Mouse (Mus musculus) cerebellum, postnatal 4 days (tissue): ENCODE measurements around the gene Fndc3b.

Source experiments
- DNase-seq, 2 experiments: peaks; one replicate each; pipeline ENCODE4 v3.0.0; 2022; ENCODE audit warnings: low spot score in 2 of 2, mixed read lengths in 1 of 2

Fndc3b gene

DNA sequence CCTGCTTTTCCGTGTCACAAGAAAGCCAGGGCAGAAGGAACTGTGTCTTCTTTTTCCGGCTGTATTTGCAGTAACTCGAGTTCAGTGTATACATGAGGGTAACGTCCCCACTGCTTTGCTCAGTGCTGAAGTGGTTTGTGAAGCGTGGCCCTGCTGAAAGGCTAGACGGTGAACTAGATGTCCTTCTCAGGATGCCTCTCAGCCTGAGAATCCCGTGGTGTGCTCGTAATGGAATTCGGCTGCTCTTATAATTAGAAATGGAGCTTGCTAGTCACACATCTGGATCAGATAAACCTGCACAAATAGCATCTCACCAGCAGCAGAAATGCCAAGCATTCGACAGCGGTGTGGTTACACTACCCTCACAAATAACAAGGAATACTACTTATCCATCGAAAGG is 40.7 kb downstream of the Fndc3b start:
- no peak for DNase-seq

DNA sequence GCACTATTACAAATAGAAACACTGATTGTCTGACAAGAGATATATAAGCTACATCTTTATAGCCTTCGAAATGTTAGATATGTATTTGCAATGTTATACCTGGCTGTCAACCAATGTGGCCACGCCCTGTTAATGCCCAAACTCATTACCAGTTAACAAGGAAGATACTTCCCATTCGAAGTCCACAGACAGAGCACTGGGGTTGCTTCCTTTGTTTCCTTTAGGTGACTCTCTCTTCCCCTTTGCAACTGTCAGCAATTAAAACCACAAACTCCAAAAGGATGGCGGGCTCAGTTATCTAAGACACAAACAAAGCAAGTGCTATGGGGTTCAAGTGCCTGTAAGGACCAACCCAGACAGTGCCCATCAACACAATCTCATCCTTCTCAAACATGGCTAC is 43.8 kb downstream of the Fndc3b start:
- no peak for DNase-seq

DNA sequence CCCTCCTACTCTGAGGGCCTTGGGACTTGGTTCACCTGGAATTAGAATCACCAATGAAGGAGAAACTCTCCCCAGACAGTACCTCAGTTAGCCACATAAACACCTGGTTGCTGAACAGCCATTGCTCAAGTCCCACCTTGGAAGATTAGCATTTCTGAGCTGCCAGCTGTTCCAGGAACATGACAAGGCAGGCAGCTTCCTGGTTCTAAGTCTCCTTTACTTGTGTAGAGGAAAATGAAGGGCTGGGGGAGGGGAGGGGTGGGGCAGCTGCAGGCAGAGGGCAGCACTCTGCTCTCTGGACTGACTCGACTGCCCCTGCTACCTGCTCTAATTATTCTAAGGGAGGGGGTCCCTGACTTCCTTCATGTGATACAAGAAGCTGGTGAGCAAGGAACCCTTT is 45.8 kb downstream of the Fndc3b start:
- no peak for DNase-seq

GRCm38 (mm10) chr3:27663221-27663620 is 47.9 kb downstream of the Fndc3b start:
- no peak for DNase-seq

- no peak for DNase-seq
Observed at GRCm38 (mm10) chr3:27658198-27658763, 52.8 kb downstream of the Fndc3b start.

- DNase-seq = no peak
Observed at GRCm38 (mm10) chr3:27656764-27657390, 54.2 kb downstream of the Fndc3b start.

- DNase-seq = no peak
Observed at GRCm38 (mm10) chr3:27655673-27656072, 55.4 kb downstream of the Fndc3b start.

GRCm38 (mm10) chr3:27655042-27655441 is 56.1 kb downstream of the Fndc3b start:
- no peak for DNase-seq

DNA sequence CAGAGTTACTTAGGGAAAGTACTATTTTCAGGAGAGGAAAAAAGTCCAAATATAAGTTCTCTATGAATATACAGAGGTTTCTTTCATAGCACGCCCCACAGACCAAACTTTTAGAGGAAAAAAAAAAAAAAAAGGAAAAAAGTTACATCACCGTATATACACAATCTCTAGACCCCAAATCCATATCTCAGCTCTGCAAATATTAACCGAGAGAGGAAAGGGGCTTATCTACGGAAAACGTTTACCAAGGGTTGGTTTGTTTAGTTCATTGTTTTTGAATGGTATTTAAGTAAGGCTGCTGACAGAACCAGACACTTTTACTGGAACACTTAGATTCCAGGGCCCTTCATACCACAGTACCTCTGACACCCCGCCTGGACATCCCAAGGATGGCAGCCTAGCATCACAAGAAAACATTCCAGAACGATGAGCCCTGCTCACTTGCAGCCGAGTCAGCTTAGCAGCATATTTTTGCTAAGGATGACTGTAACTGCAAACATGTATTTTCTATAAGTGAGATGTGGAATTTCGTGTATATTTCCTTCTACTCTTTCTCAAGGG is 58.6 kb downstream of the Fndc3b start:
- DNase-seq = no peak

DNA sequence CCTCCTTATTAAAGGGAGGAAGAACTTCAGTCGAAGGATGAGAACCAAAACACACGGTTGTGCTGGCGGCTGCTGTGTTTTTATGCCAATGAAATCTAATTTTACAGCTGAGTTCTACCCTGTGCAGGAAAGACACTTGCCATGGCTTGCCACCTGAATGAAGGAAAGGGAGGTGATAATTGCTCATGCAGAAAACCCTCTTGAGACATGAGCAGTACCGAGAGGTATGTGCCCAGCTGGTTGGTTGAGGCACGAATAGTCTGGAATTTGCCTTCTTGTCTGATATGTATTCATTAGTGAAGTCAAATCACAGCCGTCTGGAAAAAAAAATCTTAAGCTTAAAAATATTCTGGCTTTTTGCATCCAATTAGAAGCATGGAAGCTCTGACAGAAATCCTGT is 59.4 kb downstream of the Fndc3b start:
- no peak for DNase-seq

DNA sequence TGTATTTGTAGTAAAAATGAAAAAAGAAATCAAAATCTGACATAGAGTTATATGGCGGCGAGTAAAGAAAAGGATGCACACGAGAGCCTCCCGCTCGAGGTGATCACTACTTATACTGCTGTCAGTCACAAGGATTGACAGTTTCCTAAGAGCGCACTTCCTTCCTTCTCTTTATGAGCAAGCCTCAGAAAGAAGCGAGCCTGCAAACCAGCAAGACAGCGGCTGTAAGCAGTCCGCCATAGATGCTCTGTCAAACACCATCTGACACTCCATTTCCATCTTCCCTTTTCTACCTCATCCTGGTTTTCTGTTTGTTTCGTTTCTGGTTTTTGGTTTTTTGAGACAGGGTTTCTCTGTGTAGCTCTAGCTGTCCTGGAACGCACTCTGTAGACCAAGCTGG is 61.0 kb downstream of the Fndc3b start:
- DNase-seq = no peak

- DNase-seq = no peak
Observed at GRCm38 (mm10) chr3:27649316-27649715, 61.8 kb downstream of the Fndc3b start.

- DNase-seq = no peak
Observed at GRCm38 (mm10) chr3:27642381-27642780, 68.7 kb downstream of the Fndc3b start.

- DNase-seq = no peak
Observed at GRCm38 (mm10) chr3:27639701-27640100, 71.4 kb downstream of the Fndc3b start.

DNA sequence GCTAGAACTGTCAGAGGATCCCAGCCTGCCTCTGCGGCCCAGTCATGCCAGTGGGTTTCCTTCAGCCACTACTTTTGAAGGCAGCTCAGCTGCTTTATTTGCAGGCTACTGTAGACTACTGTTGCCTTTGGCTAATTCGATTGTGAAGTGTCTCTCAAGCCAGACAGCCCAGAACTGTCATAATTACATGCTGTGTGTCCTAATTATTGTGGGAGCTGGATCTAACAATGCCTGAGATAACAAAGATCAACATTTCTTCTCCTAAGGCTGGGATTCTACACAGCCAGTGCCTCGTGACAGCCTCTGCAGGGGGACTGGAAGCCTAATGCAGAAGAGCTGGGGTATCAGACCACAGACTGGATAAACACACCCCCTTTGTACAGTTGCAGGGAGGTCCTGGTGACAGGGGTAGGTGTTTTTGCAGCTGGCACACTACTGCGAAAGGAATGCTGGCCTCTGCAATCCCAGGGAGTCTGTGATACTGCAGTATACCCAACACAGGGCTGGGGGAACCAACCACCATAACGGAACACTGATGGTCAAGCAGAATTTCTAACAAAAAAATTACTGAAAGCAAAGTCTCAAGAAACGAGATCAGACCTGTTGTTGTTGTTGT is 74.0 kb downstream of the Fndc3b start:
- DNase-seq = no peak

GRCm38 (mm10) chr3:27635776-27636175 is 75.3 kb downstream of the Fndc3b start:
- DNase-seq = no peak

DNA sequence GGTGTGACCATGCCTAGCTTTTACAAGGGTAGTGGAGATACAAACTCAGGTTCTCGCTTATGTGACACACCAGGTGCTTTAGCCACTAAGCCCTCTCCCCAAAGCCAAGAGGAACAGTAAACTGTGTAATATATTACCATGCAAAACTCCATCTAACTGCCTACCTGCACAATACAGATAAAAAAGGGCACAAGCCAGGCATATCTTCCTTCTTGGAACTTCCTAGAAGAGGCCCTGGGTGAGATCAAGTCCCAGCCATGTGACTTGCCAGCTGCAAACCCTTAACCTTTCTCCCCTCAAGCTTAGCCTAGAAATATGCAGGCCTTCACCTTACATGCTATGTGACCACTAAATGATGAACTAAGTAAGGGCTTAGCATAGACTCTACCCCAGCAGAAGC is 78.2 kb downstream of the Fndc3b start:
- DNase-seq = no peak

- DNase-seq = peak in 1 of 2 experiments; percentile 22
Observed at GRCm38 (mm10) chr3:27631112-27631511, 80.0 kb downstream of the Fndc3b start.

DNA sequence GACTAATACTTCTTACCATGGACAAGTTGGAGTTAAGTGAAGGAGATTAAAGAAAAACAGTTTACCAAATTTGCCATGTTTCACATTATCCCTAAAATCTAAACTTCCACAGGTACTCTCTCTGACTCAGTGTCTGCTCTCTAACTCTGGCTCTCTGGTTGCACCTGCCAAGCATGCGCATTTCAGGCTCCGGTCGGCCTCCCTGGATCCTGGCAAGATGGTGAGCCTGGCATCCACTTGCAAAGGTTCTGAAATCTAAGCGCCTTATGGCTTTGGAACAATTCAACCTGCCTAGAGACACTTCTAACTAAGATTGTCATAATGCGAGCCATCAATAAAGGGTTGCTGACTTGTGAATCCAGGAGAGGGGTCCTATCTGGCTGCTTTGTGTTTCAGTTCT is 81.4 kb downstream of the Fndc3b start:
- DNase-seq = no peak

GRCm38 (mm10) chr3:27626301-27626700 is 84.8 kb downstream of the Fndc3b start:
- no peak for DNase-seq

DNA sequence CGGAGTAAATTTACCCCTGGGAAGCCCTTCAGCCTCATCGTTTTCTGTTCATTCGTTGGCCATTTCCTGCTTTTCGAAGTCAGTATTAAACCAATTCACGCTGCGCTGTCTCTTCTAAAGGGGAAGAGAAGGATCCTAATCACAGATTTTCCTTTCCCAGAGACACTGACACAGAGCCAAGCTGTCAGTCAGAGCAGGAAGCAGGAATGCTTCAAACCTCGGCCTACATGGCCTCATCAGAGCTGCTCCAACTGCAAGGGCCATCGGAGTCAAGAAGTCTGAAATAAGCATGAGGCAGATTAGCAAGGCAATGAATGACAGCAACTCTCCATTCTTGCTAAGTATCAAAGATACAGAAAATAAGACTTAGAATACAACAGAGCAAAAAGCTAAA is 85.5 kb downstream of the Fndc3b start:
- no peak for DNase-seq

GRCm38 (mm10) chr3:27624974-27625591 is 86.0 kb downstream of the Fndc3b start:
- DNase-seq = no peak

DNA sequence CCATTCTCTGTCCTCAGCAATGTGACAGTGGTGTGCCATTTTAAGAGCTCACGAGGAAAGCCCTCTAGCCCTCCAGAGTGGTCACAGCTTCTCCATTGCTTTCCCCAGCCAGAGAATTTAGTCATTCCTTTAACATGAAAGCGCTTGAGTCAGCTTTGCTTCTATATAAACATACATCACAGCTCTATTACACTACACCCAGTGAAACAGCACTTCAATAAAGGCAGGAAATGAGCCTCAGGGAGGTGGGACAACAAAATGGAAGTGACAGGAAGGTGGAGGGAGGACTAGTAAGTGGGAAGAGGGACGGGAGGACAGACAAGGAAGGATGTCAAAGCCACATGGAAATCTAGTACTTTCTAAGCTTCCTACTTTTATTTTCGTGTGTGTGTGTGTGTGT is 88.7 kb downstream of the Fndc3b start:
- no peak for DNase-seq
